Mouse (Mus musculus) CD8-positive naive resting alpha-beta T cell, adult 57 days (primary cell): ENCODE data around the gene Atic. TPM values are rescaled to one million over a fixed set of nuclear protein-coding genes. Genes with fewer than 3 reads are reported as not detected.

Experiments used
- total RNA-seq: library from RNA; stranded (reverse); gene quantifications from one replicate; pipeline ENCODE4 v1.2.4, GENCODE M21; 2023

The Atic gene
- 72.3 TPM for total RNA-seq

GRCm38 (mm10) chr1:71556688-71557612 lies at the start of gene Atic:
Atic (plus strand) TSS chr1:71557150.

Other genes starting within 250 kb of the Atic start
- gene Abca12, start 142.2 kb upstream of the Atic start, total RNA-seq: not detected
- gene Fn1, start 96.0 kb downstream of the Atic start, total RNA-seq: 5.1 TPM